Mouse (Mus musculus): Measurements from ENCODE around the gene Radil.

Radil gene

DNA sequence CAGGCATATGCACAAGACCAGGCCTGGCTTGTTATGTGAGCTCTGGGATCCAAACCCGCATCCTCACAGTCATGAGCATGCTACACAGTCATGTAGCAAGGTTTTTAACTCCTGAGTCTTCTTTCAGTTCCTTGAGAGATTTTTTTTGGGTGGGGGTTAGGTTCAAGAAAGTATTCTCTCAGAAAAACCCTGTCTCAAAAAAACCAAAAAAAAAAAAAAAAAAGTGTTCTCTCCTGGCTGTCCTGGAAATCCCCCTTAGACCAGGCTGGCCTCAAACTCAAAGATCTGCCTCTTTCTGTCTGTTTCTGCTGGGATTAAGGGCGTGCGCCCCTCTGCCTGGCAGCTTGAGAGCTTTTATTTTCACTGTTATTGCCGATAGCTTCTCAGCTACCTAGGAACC is 15.5 kb downstream of the Radil start:
- no peak for DNase-seq

DNA sequence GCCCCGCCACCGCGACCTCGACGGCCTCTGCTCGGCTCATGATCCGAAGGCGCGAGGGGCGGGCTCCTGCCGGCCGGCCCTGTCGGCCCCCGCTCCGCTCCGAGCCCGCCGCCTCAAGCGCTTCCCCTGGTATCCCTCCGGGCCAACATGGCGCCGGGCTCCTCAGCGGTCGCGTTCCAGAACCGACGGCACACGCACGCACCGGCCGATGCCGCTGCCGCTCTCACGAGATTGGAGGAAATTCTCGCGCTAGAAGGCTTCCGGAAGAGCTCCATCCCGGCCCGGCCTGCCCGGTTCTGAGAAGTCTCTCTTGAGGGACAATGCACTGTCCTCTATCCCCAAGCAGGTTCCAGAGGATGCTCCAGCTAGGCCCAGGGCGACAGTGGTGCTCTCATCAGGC is 21.0 kb downstream of the Radil start, which contains the start of gene Papolb:
Gene Papolb (minus strand): TSS at position 162 of the 400 bp plus-strand sequence.
- no peak for DNase-seq

GRCm38 (mm10) chr5:142524711-142525464 is 26.0 kb downstream of the Radil start:
- no peak for DNase-seq

GRCm38 (mm10) chr5:142521195-142521866 is 29.6 kb downstream of the Radil start:
- DNase-seq: no peak

GRCm38 (mm10) chr5:142520360-142520759 is 30.5 kb downstream of the Radil start:
- DNase-seq: no peak

DNA sequence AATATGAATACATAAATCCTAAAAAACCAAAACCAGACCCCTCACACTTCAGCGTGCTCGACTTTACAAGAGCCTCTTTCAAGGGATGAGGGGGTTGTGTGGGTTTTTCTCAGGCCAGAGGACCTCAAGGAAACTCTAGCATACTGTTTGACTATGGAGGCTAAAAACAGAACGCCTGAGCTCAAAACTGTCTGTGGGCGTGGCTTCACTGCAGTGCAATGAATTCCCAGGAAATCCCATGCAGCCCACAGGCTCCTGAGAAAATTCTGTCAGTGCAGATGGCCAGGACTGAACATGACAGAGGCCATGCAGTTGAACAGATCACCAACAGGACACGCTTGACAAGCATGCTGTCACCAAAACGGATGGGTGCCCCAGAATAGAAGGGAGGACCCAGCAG is 31.9 kb downstream of the Radil start:
- DNase-seq: no peak

DNA sequence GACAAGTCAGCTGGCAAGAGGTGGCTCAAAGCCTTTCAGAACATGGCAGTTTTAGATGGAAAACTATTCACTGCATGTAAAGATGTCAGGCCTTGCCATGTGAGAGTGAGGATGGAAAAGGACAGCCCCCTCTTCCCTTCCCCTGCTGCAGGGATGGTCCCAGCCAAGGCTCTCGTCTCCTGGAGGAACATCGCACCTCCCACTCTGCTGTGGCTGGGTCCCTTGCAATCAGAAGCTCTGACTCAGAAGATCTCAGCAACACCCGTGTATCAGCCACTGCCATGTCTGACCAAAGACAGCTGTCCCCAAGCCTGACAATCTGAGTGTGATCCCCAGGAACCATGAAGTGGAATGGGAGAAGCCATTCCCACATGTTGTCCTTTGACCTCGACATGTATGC is 38.8 kb downstream of the Radil start:
- no peak for DNase-seq

GRCm38 (mm10) chr5:142510061-142510414 is 40.9 kb downstream of the Radil start:
- DNase-seq: no peak

DNA sequence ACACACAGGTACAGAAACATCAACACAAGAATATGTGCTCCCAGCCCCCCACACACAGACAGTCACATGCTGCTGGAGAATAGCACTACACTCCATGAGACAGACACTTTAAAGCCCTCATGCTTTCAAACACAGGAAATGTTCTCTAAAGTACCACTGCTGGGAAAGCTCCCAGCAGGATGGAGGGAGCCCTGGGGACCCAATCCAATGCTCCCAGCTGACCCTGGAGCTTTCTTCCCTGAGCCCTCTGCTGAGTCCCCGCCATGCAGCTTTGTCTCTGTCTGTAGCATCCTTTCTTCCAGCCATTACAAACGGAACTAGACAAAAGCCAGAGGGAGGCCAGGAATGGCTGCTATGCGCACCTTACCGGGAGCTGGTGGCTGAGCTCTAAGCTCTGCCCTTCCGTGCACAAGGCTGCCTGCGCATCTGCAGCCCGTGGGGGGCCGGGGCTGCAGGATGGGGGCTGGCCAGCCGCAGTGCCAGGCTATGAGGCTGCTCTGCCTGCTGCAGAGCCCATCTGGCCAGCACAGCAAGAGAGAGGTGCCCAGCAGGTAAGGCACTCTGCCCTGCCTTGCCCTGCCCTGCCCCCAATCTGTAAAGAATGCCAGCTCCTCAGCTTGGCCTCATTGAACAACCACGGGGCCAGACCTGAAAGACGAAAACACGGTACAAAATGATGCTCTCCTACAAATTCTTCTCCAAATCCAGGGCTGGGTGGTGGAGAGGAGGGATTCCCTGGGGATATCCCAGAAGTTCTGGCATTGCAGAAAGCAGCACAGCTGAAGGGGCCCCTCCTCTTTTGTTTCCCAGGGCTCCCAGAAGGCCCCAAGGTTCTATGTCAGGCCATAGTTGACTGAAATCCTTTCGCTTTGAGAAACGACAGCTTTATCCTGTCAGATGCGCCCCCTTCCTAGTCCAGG is 41.5 kb downstream of the Radil start:
- peak; percentile 58 for DNase-seq

- no peak for DNase-seq
These were observed 45.0 kb downstream of the Radil start for GRCm38 (mm10) chr5:142505695-142506423.

- DNase-seq: no peak
These were observed 46.7 kb downstream of the Radil start for GRCm38 (mm10) chr5:142504175-142504574.

GRCm38 (mm10) chr5:142502414-142502813 is 48.5 kb downstream of the Radil start:
- peak; percentile 90 for DNase-seq

GRCm38 (mm10) chr5:142500918-142501317 is 50.0 kb downstream of the Radil start:
- DNase-seq: no peak

DNA sequence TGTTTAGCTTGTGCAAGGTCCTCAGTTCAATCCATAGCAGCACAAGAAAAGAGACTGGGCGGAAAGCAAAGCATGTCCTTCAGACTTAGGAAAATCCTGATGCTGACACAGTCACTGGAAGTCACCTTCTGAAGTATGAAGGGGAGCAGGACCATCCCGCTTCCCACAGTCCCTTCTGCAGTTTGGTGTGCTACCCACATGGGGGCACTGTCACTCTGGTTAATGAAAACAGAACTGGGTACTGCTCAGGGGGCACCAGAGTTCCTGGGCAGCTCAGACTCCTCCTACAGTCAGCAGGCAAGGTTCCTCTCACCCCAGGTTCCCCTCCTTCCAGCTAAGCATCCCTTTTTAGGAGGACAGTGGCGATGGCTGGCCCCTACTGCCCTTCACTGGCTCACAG is 51.9 kb downstream of the Radil start:
- peak; percentile 60 for DNase-seq

DNA sequence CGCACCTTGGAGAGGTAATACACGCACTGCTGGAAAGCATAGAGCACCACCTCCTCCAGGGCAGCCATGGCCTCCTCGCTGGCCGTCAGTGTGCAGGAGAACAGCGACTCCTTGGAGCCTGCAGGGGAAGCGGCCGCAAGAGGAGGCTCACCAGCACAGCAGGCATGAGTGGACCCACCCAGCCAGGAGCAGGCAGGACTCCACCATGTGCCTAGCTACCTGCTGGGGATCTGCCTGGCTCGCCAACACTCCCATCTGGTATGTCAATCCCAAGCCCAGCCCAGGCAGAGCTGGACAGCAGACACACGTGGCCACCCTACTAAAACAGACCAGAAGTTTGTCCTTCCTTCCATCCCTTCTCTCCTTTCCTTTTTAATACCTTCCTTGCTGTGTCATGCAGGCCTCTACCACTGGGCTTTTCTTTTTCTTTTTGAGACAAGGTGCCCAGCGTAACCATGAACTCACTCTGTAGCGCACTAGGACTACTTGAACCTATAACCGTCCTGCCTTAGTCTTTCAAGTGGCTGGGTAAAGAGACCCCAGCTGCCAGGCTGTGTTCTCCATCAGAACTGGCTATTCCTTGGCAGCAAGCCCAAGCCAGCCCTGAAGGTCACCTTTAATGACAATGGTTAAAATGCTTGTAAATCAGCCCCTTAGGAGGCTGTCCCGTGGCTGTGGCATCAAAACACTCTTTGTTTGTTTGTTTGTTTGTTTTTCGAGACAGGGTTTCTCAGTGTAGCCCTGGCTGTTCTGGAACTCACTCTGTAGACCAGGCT is 55.4 kb downstream of the Radil start:
- no peak for DNase-seq

- DNase-seq: no peak
These were observed 57.6 kb downstream of the Radil start for GRCm38 (mm10) chr5:142493307-142493706.

- no peak for DNase-seq
These were observed 60.8 kb downstream of the Radil start for GRCm38 (mm10) chr5:142489955-142490707.

DNA sequence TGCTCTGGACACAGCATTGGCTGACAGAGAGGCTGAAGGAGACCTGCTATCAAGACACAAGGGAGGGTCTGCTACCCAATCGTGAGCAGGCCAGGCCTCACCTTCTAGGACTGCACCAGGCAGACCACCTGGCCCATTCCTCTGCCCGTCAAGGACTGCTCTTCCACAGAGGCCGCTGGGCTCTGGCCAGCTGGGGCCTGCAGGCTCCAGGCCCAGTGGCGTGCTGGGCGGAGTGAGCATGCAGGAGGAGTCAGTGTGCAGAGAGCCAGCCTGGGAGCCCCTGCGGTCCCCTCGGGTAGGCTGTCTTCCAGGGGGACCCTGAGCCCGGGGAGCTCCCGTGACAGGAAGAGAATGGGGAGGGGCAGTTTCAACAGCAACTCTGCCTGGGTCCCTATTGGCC is 64.2 kb downstream of the Radil start:
- no peak for DNase-seq

- DNase-seq: no peak
These were observed 67.3 kb downstream of the Radil start for GRCm38 (mm10) chr5:142483581-142483980.

- no peak for DNase-seq
These were observed 68.4 kb downstream of the Radil start for GRCm38 (mm10) chr5:142482512-142482911.

GRCm38 (mm10) chr5:142478829-142479435 is 72.0 kb downstream of the Radil start:
- peak; percentile 93 for DNase-seq

Measured in kidney, postnatal 10 days (tissue).